Mouse (Mus musculus): ENCODE data around the gene Cby1. TPM values are rescaled to one million over a fixed set of nuclear protein-coding genes. Genes with fewer than 3 reads are reported as not detected.

The Cby1 gene
- total RNA-seq, 2 experiments from 2014 or later: 43.2 to 44.3 TPM

DNA sequence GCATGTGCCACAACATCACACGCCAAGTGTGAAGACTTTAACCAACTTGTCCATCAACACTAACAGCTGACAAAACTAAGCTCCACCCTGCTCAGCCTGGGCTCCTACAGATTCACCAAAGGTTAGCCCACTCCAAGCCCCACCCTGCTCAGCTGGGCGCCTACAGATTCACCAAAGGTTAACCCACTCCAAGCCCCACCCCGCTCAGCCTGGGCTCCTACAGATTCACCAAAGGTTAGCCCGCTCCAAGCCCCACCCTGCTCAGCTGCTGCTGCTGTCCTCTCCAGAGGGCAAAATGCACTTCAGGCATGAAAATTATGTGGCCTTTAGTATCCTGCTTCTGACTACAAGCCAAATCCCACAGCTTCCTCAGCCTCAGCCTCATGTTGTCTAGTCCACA, 23.0 kb downstream of the Cby1 start:
- no peak for DNase-seq

DNA sequence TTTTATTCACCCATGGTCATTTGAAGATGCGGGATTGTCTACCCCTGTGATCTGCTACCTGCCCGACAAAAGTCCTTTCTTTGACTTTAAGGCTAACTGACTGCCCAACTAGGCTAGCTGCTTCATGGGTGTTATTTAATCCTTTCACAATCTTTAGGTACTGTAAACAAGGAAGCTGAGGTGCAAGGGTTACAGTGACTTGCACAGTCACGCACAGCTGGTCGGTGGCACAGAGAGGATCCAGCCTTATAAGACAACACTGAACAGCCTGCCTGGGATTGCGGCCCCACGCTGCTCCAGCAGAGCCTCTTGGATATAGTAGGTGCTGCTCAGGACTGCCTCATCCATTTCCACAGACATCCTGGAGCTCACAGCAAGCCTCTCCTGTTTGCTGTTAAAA, 24.1 kb downstream of the Cby1 start:
- no peak for DNase-seq

DNA sequence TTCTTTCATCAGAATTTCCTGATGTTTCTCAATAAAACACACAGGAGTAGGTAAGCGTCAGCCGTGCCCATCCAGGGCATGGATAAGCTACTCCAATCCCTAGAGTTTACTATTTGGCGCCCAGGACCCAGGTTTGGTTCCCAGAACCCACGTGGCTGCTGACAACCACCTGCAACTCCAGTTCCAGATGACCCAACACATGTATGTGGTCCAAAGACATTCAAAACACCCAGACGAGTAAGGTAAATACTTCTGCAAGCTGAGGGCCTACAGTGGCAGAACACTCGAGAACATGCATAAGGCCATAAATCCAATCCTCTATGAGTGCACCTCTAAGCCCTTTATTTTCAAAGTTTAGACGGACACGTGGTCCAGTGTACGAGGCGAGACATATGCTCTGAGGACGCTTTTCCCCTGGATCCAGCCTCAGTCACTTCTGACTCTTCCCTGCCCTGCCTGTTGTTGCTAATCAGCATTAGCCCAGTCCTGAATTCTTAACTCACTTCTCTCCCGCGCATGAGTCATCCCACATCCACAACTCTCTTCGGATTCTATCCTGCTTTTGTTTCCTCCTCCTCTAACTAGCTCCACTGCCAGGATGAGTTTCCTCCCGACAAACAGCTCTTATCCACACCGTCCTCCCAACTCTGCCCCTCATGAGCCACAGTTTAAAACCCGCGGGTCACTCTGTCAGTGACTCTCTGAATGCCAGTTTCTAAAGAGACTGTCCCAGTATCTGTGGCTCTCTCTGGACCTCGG, 24.9 kb downstream of the Cby1 start:
- no peak for DNase-seq

DNA sequence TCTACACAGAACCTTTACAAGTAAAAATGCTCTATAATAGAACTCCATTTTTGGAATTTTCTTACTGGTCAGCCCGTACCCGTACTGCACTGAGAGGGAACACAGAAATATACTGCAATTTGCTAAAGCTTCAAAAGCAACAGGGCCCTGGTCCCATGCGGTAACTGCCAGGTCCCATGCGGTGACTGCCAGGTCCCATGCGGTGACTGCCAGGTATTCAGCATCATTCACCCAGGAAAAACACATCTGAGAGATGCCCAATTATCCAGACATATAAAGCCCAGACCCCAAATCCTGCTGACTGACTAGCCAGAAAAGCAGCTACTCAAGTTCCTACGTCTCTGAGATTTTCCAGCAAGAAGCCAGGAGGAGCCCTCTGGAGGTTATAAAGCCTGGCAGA, 25.6 kb downstream of the Cby1 start:
- no peak for DNase-seq

DNA sequence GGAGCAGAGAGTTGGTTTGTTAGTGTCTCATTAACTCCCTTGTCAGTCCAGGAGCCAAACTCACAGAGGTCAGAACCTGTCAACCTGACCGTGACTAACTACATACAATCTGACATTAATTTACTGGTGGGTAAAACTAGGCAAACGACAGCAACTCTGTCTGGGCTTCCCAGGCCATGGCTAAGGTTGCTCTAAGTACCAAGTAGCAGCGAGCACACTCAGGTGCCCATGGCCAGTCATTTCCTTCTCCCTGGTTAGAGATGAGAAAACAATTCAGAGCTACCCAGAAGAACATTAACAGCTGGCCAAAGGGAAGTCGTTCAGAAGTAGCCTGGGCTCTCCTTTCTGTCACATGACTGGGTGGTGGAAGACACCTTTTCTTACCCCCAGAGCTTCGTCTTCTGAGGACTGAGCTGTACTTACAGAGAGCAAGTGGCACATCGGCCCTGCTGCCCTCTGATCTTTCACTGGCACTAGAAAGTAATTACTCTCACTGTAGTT, 26.2 kb downstream of the Cby1 start:
- no peak for DNase-seq

DNA sequence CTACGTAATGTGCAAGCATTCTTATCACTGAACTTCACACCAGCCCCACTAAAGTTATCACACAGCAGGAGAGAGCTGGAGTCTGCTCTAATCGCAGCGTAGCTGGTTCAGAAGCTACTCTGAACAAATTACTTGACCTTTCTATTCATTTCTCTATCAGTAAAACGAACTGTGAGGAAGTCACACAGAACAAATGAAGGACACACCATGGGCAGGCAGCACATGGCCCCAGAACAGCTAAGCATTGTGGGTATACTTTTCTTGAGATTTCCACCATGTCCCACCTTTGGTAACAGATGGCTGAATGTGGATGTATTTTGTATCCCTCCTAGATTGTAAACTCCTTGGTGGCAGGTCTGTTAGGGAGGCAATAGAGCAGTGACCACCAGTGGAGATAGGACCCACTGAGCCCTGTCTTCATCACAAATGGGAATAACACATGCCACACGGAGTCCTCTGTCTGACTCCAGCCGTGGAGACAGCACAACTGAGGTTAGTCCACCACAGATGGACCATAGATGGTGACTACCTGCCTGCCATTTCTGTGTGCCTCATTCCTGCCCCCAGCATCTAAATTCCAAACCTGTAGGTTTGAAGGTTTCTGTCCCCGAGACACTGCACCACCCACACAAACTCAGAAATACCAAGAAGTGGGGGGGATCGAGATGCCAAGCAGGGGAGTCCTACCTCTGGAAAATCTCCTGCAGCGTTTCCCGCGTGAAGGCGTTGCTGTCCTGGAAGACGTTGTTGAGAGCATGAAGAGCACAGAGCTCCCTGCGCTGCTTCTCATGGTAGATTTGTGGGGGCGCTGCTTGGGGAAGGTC, 27.3 kb downstream of the Cby1 start:
- no peak for DNase-seq

DNA sequence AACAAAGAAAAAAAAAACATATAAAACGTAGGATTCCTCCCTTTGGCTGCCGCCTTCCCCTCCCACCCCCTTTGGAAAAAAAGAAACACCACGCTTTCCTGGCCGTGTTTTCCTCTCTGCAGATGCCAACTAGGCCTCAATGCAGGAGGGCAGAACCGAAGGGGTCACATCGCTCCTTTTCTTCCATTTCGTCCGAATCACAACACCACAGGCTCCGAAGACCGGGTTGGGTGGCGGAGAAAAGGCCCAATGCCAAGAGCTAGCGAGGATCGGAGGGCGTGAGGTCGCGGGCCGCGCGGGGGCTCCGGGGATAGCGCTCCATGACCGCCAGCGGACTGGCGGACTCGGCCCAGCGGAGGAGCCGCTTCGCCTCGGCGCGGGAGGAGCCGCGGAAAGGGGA, 28.2 kb downstream of the Cby1 start:
- DNase-seq: peak in 1 of 2 experiments; percentile 46

DNA sequence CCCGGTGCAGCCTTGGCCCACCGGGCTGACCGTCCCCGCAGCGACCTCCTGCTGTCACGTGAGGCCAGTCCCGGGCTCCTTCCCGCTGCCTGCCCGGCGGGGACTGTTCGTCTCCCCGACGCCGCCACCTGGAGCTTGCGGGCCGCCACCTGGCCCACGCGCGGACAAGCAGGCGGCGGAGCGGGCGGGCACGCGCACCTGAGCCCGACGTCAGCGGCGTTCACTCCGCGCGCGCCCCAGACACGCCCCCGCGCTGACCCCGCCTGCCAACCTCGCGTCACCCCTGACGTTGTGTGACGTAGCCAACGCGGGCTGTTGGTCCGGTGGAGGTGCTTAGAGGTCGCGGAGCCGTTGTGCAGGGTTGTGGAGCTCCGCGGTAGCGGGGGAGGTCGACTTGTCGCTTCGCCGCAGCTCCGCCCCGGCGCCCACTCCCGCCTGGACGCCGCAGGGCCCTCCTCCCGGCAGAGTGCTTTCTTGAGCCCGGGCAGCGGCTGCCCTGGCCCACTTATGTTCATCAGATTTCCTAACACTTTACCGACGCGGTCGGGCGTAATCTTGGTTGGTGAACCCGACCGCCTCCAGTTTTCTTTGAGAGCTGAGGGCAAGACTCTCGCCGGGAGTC, 28.8 kb downstream of the Cby1 start, which contains the start of gene Josd1:
TSS of gene Josd1 (minus strand) at position 274 of the 622 bp plus-strand sequence.
- peak; percentile 94 for DNase-seq

DNA sequence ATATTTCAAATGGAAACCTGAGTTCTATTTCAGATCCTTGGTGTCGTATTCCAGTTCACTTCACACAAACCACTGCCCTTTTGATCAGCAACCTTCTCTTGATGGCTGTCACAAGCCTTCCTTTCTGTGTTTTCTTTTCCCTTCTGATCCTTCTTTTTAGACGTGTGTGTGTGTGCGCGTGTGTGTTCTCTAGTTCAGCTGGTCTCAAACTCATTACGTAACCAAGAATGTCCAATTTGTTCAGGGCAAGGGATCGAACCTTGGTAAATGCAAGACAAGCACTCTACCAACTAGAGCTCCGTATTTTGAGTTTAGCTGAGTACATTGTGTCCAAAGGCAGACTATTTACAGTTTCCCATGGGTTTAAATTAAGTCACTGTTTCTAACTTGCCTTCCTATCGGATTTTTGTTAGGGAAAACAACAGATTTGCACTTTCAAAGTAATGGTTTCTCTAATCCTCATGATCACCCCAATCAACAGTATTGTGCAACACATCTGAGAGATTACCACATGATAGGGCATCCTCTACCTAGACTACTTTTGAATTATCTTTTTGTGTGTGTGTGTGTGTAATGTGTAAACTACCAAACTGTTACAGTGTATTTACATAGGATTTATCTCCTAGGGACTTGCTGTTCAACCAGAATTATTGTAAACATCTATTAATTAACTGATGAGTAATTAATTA, 29.4 kb downstream of the Cby1 start:
- DNase-seq: no peak

DNA sequence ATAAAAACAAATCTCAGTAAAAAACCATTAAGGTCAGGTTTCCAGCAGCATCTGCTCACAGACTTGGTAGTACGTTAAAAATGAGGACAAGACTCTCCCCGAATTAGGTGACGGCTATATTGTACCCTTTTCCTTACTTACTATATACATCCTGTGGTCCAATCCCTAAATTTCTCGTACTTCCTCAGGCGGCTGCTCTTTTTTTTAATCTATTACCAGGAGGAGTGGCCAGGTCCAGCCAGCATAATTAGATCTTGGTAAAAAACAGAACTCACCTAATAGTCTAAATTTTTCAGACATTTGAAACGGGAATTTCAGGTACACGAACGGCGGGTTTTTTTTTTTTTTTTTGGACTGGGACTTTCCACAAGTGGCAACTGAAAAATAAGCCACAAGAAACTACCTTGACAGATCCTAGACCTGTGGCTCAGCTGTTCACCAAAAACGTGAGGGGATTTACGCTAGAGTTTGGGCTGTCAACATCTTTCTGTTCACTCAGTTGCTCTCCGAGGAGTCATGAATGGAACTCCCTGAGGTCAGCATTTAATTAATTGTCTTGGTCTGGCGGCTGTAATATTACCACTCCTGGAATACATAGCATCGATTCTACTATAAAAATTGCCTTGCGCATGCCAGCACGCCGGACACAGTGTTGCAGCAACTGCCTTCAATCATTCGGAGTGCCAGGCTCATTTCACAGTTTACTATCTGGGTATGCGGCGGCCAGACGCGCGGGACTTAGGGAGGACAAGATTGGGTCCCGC, 30.8 kb downstream of the Cby1 start:
- no peak for DNase-seq

DNA sequence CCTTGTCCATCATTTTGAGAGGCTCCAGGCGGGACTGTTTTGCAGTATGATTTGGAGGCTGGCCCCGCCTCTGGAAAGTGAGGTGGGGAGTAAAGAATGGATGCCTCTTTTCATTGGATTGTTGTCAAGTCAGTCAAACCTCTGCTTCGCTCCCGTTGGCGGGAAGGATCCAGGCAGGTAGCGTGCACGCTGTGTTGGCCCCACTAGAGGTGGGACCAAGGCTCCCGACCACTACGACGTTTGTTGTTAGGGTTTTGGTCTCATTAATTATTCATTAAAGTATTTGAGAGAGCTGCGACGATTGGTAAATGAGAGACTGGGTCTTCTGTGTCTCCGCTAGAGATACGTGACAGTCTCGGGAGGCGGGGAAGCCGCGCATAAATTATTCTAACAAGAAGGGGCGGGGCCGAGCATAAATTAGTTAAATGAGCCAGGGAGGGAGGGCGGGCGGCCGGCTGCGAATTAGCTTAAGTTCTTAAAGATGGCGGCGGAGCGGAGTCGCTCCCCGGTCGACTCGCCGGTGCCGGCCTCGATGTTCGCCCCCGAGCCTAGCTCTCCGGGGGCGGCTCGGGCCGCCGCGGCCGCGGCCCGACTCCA, 31.5 kb downstream of the Cby1 start, which contains the start of gene Gtpbp1:
TSS of gene Gtpbp1 (plus strand) at position 420 of the 597 bp plus-strand sequence.
- peak; percentile 96 to 97 for DNase-seq

DNA sequence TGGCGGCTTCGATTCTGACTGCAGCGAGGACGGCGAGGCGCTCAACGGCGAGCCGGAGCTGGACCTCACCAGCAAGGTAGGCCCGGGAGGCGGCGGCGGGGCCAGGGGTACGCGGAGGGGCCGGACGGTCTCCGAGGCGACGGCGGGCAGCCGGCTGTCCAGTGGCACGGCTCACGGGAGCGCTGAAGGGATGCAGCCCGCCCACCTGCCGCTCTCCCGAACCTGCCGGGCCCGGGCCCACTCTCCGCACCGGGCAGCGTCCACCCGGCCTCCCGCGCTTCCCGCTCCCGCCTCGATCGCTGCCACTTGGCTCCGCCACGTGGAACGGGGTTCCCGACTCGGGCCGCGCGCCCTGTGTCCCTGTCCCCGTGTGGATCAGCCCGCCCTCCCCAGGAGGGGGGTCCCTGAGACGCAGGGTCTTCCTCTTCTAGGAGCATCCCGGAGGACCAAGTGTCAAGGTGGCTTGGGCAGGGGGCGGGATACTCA, 32.1 kb downstream of the Cby1 start:
- DNase-seq: peak; percentile 50 to 51

DNA sequence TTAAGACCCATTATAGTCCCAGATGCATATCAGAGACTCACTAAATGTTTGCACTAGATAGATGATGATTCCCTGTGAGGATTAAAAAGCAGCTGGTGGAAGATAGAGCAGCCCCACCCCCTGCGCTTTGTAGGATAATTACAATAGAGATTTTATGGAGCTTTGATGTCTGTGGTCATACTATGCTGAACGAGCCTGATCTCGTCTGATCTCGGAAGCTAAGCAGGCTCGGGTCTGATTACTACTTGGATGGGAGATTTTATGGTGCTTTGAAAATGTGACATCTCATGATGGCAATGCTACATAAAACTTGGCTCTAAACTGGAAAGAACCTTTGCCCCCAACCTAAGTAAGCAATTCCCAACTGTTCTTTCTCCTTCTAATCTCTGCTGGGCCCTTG, 33.3 kb downstream of the Cby1 start:
- no peak for DNase-seq

DNA sequence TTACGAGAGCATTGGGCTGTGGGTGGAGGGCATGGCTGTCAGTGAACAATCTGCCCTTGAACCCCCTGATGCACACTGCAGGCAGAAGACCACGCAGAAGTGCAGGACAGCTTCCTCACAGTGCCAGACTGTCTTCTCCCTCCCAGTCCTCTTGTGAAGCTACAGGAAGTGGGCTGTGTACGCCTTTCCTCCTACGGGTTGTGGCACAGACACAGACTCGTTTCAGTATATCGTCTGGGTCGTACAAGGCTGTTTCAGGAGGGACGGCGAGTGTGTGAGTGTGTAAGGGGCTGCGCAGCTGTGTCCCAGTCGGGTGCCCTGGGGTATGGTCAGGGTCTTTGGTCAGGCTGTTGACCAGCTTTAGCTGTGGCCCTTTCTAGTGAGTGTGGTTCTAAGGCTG, 34.7 kb downstream of the Cby1 start:
- DNase-seq: no peak

DNA sequence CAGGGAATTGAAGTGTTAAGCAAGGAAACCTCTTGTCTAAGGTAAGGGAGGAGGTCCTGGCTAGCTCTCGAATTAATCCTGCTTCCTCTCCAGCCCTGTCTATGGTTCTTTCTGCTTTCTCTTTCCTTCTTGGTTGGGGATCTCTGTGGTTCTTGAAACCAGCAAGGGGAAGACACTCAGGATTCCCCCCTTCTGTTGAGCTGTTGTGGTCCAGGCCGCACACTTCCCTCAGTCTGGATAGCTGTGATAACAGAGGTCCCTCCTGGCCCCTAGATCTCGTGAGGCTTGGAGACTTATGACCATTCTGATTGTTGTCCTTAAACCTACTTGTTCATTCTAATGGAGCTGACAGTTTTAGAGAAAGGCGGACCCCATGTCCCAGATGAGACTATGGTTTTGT, 35.5 kb downstream of the Cby1 start:
- DNase-seq: no peak

DNA sequence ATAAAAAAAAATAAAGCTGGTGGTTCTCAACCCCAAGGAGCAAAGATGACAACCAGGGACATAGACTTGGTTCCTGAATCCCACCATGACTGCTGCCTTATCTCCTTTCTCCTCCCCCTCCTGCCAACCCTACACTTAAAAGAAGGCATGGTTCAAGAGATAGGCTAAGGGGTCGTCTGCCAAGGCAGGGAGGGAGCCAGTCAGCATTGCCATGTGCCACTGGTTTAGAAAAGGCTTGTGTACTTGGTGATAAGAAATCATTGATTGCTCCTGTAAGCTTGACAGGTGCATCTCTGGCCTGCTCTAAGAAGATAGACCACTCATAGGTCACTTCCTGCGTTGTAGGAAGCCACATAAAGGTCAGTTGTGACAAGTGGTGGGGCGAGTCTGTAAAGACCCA, 36.5 kb downstream of the Cby1 start:
- DNase-seq: no peak

DNA sequence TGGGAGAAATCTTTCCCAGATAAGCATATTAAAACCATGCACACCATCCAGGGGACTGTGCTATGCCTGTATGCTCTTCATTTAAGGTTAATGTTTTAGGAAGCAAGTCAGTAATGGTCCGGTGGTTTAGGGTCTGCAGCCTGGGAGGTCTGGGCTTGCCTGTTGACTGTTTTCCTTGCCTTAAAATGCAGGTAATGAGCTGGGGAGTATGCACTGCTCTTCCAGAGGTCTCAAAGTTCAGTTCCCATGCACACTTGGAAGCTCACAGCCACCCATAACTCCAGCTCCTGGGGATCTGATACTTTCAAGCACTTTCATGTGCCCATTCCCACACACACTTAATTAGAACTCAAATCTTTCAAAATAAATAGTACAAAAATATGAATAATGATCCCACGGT, 37.5 kb downstream of the Cby1 start:
- DNase-seq: no peak

DNA sequence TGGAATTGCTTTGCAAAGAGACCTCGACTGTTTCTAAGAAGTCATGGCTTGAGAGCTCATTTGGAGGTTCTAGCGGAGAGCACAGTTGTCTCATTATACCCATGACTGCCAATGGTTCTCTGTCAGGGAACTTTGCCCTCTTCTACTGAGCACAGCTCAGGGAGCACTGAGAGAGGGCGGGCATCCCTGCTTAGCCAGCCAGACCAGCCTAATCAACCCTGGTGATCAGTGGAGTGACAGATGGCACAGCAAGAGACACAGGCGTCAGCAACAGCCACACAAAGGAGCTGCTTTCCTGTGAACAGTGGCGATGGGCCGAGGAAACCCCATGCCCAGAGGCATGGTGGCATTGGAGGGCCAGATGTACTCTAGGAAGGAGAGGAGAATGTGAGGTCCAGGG, 38.0 kb downstream of the Cby1 start:
- DNase-seq: peak in 1 of 2 experiments; percentile 12

DNA sequence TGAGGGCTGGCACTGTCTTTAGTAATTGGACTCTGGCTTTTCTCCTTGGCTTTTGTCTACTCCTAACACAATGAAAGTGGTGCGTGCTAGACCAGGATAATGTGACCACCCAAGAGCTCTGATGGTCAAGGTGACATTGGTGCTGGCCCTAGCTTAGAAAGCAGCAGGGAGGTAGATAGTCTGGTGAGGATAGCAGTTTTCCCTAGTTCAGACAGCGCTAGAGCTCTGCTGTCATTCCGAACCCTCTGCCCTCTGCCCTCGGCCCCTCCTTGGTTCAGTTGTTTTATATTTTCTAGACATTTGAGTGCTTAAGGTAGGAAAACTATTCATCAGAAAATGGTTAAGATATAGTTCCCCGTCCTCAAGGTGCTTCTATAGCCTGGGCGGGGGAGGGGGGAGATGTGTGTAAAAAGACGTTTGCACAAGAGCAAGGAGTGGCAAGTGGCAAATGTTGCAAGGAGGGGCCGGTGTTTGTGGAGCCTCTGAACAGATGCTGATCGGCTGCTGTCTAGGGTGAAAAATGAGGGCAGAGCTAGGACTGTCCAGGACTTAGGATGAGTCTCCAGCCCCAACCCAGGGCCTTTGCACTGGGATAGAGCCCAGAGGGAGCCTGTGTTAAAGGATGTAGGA, 38.7 kb downstream of the Cby1 start:
- DNase-seq: no peak

DNA sequence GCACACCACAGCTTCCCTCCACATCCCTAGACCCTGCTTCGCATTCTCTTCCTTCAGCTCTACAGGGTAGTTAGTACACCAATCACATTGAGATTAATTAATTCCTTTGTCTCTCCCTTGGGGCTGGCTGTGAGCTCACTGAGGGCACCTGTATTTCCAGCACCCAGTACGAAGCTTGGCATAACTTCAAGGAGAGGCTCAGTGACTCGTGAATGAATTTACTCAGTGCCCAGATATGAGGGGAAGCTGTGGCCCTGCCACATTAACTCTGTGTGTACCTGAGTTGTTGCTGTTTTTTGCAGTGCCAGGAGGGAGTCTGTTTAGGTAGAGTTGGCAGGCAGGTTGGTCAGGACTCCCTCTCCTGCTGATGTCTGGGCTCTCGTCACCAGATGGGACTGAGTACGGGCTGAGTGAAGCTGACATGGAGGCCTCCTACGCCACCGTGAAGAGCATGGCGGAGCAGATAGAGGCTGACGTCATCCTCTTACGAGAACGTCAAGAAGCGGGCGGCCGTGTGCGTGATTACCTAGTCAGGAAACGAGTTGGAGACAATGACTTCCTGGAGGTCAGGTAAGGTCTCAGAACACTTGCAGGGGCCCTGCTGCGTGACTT, 47.7 kb downstream of the Cby1 start:
- DNase-seq: no peak

Measured in layer of hippocampus, postnatal 36 days (tissue).